Mouse (Mus musculus) ovary, postnatal 10 days (tissue): ENCODE data around the gene Lrrc46.

ENCODE experiments used
- DNase-seq: peaks from one replicate; pipeline ENCODE4 v3.0.0; 2022; ENCODE audit warnings: low spot score

The Lrrc46 gene

GRCm38 (mm10) chr11:97041022-97041899, at the start of gene Lrrc46, which contains the start of gene Mrpl10:
Lrrc46 (minus strand) TSS chr11:97041407.
Mrpl10 (plus strand) TSS chr11:97041560.
- peak; percentile 62 for DNase-seq

DNA sequence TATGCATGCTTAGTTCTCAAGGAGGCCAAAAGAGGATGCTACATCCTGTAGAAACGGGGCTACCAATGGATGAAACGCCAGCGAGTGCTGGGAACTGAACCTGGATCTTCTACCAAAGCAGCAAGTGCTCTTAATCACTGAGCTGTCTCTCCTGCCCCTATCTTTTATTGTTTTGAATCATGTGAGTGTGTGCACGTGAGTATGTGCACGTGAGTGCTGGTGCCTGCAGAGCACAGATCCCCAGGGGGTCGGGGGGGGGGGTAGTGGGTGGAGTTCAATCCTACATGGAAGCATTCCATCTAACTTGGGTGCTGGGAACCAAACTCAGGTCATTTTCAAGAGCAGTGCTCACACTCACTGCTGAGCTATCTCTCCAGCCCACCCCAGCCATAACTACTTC, 45.2 kb upstream of the Lrrc46 start:
- DNase-seq, result no peak

DNA sequence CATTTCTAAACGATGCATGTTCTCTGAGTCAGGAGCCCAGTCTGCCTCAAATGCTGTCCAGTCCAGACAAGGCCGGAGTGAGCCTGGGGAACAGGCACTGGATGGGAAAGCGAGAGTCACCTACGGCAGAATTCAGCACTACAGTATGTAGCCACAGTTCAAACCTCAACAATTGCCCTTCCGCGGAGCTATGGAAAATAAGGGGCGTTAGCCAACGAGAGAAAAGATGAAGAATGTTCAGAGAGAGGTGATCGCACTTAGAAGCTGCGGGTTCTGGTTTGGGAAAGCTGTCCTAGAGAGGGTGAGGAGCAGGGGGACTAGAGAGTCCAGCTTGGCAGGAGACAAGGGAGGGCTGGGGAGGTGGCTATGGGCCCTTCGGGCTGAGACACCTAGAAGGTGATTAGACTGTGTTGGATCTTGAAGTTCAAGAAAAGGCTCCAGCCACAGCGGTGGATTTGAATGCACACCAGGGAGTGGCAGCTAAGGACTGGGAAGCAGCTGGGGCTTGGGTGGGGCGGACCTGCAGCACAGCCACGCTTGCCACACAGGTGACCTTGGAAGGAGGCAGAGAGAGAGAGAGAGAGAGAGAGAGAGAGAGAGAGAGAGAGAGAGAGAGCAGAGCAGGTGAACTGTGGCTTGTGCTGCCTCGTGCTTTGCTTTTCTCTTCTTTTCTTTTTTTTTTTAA, 43.8 kb upstream of the Lrrc46 start:
- no peak for DNase-seq

- DNase-seq, result no peak
Measured at GRCm38 (mm10) chr11:97083401-97084140, 42.4 kb upstream of the Lrrc46 start.

GRCm38 (mm10) chr11:97082977-97083376, 41.8 kb upstream of the Lrrc46 start:
- no peak for DNase-seq

GRCm38 (mm10) chr11:97080291-97080690, 39.1 kb upstream of the Lrrc46 start:
- DNase-seq, result no peak

DNA sequence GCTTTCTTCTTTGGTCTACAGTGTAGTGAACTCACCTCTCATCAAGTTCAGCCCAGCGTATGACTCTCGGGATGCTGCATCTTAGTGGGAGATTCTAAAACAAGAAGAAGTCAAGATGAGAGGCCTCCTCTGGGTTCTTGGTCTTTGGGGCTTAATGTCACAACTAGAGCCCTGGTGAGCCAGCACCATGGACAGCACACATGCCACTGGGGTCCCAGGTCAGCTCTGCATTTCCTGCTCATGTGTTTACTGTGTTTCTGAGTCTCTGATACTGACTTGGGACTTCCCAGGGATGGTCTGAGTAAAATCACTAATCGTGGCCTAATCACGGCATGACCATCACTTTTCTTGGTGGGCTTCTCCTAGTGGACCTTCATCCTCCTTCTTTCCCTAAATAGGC, 37.5 kb upstream of the Lrrc46 start:
- DNase-seq, result no peak

DNA sequence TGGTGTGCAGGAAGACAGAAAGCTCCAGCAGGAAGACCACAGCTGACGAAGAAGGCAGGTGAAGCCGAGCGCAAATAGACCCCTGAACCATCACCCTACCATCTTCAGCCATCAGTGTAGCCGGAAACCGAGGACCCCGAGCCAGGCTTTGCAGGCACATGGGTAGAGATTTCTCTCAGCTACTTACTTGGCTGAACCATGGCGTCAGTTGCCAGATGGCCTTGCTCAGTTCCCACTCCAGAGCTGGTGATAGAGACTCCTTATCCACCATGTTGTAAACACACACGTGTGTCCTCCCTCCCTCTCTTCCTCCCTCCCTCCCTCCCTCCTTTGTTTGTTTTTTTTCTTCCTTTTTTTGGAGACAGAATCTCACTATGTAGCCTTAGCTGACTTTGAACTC, 33.0 kb upstream of the Lrrc46 start:
- no peak for DNase-seq

GRCm38 (mm10) chr11:97072533-97072932, 31.3 kb upstream of the Lrrc46 start:
- DNase-seq, result no peak

DNA sequence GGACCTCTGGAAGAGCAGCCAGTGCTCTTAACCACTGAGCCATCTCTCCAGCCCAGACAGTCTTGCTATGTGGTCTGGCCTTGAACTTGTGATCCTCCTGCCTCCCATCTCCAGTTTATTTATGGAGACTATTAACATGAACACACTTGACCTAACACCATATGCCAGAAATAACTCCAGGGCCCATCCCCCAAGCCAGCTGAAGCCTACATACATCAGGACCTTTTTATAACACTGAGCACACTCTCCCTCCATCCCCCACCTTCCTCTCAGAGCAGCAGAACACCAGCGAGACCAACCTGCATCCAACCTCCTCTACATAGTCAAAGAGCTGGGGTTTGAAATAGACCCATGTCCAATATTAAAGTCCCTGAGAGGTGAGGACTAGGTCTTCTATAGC, 29.9 kb upstream of the Lrrc46 start:
- no peak for DNase-seq

DNA sequence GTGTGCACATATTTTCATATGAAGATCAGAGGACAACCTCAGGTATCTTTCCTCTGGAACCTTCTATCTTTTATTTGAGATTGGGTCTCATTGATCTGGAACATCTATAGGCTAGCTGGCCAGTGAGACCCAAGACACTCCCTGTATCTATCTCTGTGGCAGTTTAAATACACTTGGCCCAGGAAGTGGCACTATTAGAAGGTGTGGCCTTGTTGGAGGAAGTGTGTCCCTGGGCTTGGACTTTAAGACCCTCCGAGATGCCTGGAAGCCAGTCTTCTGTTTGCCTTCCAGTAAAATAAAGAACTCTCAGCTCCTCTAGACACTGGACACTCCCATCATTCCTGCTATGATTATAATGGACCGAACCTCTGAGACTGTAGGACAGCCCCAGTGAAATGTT, 28.6 kb upstream of the Lrrc46 start:
- no peak for DNase-seq

DNA sequence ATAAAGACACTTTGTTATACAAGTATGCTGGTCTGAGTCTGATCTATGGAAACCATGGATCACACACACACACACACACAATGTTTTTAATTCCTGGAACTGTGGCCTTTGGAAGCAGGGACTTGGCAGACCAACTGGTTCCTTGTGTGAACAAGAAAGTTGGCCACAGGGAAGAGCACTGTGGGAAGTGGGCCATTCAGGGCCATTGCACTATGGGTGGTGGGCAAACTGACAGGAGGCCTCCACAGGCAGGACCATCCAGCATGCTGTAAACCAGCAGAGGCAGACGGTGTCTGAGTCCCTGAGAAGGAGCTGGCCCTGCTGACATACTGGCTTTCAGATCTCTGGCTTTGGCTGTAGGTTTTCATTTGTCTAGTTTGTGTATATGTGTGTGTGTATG, 28.1 kb upstream of the Lrrc46 start:
- no peak for DNase-seq

DNA sequence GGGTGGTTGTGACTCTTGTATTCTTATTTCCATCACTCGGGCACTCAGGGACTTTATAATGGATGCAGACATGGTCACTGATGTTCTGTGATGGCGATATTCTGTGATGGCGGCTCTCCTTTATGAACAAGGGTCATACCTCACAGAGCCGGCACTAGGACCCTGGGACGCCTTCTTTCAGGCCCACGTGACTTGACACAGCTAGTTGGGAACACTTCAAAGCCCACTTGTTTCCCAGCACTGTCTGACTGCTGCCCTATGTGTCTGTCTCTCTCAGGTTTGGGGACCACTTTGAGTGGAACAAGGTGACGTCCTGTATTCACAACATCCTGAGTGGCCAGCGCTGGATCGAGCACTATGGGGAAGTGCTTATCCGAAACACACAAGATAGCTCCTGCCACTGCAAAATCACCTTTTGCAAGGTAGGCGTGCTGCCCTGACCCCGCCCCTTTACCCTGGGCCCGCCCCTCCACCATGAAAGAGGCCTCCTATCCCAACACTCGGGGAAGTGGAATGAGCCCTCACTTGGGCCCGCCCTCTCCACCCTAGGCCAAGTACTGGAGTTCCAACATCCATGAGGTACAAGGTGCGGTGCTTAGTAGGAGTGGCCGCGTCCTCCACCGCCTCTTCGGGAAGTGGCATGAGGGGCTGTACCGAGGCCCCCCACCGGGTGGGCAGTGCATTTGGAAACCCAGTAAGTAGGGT, 25.6 kb upstream of the Lrrc46 start:
- DNase-seq, result no peak

DNA sequence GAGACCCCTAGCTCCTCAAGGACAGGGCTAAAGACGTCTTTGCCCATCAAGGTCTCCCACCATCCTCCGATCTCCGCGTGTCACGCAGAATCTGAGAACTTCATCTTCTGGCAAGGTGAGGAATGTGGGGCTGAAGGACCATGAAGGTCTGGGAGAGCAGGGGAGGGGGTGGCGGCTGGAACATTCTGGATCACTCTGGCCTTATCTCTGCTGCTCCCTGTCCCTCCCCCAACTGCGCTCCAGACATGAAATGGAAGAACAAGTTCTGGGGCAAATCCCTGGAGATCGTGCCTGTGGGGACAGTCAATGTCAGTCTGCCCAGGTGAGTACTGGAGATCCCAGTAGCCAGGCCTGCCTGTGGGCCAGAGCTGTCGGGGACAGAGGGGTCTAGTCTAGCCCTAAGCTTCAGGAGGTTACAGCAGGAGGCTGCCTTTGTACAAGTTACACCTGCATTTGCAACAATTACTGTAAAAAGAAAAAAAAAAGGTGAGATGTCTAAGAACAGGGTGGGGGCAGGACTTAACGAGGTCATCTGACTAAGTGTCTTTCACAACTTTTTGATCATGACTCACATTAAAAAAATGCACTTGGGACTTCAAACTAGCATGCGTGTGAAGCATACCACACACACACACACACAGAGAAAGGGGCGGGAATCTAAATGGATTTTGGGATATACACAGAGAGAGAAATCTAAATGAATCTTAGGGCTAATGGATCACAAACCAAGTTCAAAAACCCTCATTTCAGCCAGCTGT, 24.5 kb upstream of the Lrrc46 start:
- DNase-seq, result no peak

GRCm38 (mm10) chr11:97063921-97064295, 22.7 kb upstream of the Lrrc46 start:
- no peak for DNase-seq

DNA sequence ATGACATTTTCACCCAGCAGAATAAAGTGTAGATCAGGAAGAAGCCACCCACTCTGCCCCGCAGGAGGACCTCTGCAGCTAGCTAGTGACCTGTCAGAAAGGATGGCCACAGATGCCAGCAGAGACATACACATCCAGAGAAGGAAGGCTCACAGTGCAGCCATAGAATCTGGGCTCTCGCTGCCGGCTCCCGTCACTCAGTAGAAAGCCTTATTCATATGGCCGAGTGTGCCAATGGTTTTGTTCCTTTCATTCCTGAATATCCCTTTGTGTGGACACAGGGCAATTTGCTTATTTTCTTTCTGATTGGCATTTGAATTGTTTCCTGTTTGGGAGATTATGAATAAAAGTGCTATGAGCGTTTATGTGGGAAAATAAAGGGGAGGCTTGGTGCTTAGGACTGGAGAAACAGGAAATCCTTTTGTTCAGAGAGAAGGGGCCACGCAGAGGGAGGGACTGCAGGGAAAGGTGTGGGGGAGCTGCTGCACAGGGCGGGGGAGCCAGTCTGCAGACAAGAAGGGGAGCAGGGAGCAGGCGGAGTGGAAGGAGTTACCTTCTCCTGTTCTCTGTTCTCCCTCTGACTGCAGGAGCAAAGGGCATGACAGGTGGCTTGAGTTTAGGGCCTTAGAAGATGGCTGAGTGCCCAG, 22.2 kb upstream of the Lrrc46 start:
- no peak for DNase-seq

DNA sequence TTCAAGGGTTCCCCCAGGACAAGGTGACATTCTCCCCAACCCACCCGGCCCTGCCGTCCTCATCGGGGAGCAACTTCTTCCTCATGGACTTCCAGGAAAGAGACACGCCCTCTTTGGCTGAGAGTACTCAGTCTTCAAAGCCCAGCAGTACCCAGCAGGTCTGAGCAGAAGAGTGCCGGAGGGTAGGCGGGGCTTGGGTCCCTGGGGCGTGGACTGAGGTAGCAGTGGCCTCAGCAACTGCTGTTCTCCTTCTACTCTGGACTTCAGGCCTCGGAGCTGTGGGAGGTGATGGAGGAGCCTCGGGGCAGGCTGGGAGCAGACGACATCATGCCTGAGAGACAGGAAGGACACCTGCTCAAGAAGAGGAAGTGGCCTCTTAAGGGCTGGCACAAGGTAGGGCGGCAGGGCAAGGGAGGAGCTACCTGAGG, 11.0 kb upstream of the Lrrc46 start:
- no peak for DNase-seq

DNA sequence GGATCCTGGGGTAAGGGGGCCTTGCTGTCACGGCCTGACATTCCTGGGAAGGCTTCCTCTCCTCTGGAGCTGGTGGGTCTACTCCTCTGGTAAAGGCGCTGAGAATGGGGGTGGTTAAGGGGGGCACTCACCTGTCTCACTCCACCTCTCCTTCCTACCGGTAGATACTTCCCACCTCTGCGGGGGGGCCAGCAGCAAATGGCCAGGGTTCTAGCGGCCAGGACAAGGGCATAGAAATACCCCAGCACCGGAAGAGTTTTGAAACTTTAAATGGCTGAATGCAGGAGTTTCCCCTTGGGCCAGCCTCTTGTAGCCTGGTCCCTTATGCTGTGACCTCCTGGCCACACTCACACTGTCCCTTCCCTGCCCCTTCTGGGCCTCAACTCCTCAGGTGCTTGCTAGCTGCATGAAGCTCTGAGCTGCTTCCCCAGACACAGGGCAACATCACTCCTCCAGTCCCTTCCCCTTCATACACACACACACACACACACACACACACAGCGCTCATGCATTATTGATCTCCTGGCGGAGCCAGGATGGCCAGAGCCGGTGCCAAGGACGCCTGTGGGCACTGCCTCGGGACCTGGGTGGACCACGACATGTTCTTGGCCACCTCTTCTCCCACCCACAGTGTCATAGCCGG, 9.9 kb upstream of the Lrrc46 start:
- no peak for DNase-seq

DNA sequence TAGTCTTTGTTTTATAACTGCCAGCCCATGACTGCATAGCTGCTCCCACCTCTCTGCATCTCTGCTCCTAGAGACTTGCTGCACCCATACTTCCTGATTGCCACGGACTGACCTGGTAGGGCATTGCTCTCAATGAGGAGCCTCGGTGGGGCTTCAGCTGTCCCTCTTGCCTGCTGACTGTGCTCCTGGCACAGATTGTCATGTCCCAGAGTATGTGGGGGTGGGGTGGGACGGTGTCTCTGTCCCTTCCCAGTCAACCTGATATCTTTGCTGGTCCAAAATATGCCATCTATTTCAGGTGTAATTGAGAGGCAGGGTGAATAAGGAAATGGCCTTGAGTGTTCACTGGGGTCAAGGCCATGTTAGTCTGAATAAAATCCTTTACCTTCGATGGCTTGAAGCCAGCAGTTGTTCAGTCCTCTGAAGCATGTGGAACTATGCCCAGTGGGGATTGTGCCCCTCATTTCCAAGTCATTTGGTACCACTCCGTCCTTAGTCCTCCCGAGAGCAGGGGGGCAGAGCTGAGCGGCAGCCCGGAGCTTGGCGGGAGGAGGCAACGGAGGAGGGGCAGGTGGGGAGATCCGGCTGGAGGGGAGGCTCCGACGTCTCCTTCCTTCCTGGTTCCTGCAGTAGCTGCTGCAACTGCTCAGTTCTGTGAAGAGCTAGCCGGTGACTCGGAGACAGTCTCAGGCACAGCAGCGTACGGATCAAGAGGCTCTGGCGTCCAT, 9.2 kb upstream of the Lrrc46 start, which contains the start of gene Osbpl7:
TSS of gene Osbpl7 (plus strand) at position 413 of the 728 bp plus-strand sequence.
- DNase-seq, result peak; percentile 46
